Mouse (Mus musculus) liver, embryonic 11.5 days (tissue): ENCODE results near the gene Ino80d. TPM values are rescaled to one million over a fixed set of nuclear protein-coding genes. Genes with fewer than 3 reads are reported as not detected.

Experiments
- ATAC-seq: fragments of 200-750 bp; cut with Nextera tagmentation; replicated peaks from 2 replicates; pipeline ENCODE4 v1.8.0; 2017; ENCODE audit warnings: moderate number of reproducible peaks, mild to moderate bottlenecking, moderate TSS enrichment, moderate library complexity; ENCODE audit not compliant: low FRiP score
- DNase-seq: peaks from one replicate; pipeline ENCODE4 v3.0.0-alpha.2; 2017; ENCODE audit warnings: low spot score
- H3K27ac ChIP-seq: fragments of 300-500 bp; sonication (generic); 2 replicates; pipeline ENCODE4 v1.5.1; 2014; ENCODE audit warnings: mild to moderate bottlenecking, low read depth, low read length, control low read depth
- H3K27me3 ChIP-seq: fragments of 300-500 bp; sonication (generic); replicated peaks from 2 replicates; pipeline ENCODE4 v1.6.1; 2014; ENCODE audit warnings: low read length, mixed read lengths; ENCODE audit not compliant: control insufficient read depth, insufficient read depth
- H3K36me3 ChIP-seq: fragments of 300-500 bp; sonication (generic); 2 replicates; pipeline ENCODE4 v1.6.1; 2014; ENCODE audit warnings: mild to moderate bottlenecking, low read length, moderate library complexity, mixed read lengths; ENCODE audit not compliant: control insufficient read depth, insufficient read depth
- H3K4me1 ChIP-seq: fragments of 300-500 bp; sonication (generic); replicated peaks from 2 replicates; pipeline ENCODE4 v1.6.1; 2014; ENCODE audit warnings: low read length, mixed read lengths; ENCODE audit not compliant: control insufficient read depth, insufficient read depth
- H3K4me2 ChIP-seq: fragments of 300-500 bp; sonication (generic); 2 replicates; pipeline ENCODE4 v1.6.1; 2014; ENCODE audit warnings: mild to moderate bottlenecking, control low read depth, moderate library complexity
- H3K4me3 ChIP-seq: fragments of 300-500 bp; sonication (generic); 2 replicates; pipeline ENCODE4 v1.5.1; 2014; ENCODE audit warnings: low read depth, low read length, control low read depth
- H3K9ac ChIP-seq: fragments of 300-500 bp; sonication (generic); 2 replicates; pipeline ENCODE4 v1.6.1; 2014; ENCODE audit warnings: low read depth, low read length, control low read depth
- H3K9me3 ChIP-seq: fragments of 300-500 bp; sonication (generic); 2 replicates; pipeline ENCODE4 v1.6.1; 2016; ENCODE audit warnings: low read length, inconsistent platforms, mixed read lengths; ENCODE audit not compliant: control insufficient read depth
- WGBS: fragments of 180-500 bp; shearing (Covaris S2); extraction: QIAGEN DNeasy Blood & Tissue Kit; methylation state at CpG from one replicate; pipeline ENCODE4 v1.1.7; 2014; 5-methylcytosine and 5-hydroxymethylcytosine counted together
- polyA plus RNA-seq: library from polyadenylated mRNA; unstranded; fragments of >200 nt; fragmentation: Nextera tagmentation; extraction: Ambion mirVana; gene quantifications from 2 replicates; pipeline ENCODE4 v1.2.1, GENCODE M21; 2014

Ino80d gene
- polyA plus RNA-seq, 1 experiment from 2014 or later, result 10.6 TPM

DNA sequence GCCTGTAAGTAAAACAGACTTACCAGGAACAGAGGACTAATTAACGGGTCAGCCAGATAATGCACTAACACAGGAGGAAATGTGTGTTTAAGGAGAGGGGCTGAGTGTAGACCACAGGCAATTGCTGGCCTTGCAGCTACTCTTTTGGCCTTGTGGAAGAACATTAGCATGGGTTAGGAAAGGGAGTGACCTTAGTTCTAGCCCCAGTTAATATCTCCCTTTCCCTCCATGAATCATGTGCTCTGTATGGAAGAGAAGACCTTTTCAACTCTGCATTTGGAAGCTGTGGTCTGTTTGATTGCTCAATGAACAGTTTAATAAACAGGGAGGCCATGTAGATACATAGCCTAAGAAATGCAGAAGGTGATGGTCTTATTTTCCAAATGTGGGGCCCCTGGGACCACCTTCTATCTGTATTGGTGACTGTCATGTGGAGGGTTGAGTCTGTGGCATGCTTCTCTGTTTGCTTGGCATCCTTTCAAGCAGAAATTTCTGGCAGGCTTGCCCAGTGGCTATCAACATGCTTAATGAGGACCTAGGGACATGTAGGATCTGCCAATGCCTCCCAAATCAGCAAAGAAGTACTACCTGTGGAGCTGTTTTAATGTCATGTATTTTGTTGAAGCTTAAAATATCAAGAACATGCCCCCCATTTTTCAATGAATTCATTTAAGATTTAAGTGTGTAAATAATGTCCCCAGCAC, 157.4 kb downstream of the Ino80d start:
- Histone ChIP-seq H3K4me1 (no peaks in the 10 kb centered on the region), H3K9me3 (no peaks in the 10 kb centered on the region), H3K9ac (no peak overlapping the region), H3K36me3 (no peaks in the 10 kb centered on the region), H3K4me2 (no peak overlapping the region), H3K27me3 (no peaks in the 10 kb centered on the region), H3K4me3 (no peak overlapping the region), H3K27ac (no peak overlapping the region)
- 35% methylated on average over 1 of the region's 1 CpGs for whole genome bisulfite sequencing
- no peak for DNase-seq
- ATAC-seq, result no peak

DNA sequence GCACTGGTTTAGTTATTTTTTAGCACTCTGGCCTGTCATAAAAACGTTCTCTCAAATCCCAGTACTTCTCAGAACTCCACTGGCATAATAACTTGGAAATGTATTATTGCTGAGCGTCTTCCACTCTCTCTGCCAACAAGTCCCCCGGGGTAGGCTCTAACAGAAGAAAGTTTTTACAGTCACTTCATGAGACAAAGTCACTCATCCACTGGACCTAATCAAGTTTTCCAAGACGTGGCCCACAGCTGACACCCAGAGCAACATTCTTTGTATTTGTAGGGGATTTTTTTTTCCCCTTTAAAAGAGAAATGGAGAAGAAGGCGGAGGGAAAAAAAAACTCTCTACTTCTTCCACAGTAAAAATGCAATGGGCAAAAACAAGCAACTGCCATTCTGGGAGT, 157.9 kb downstream of the Ino80d start:
- no peak for DNase-seq
- WGBS, result 68% methylated on average over 5 of the region's 5 CpGs
- H3K27me3 ChIP-seq, result no peaks in the 10 kb centered on the region
- no peak overlapping the region for H3K9ac ChIP-seq
- ATAC-seq, result no peak
- H3K4me2 ChIP-seq, result no peak overlapping the region
- no peaks in the 10 kb centered on the region for H3K36me3 ChIP-seq
- H3K4me3 ChIP-seq, result no peak overlapping the region
- H3K4me1 ChIP-seq, result no peaks in the 10 kb centered on the region
- H3K27ac ChIP-seq, result no peak overlapping the region
- H3K9me3 ChIP-seq, result no peaks in the 10 kb centered on the region

DNA sequence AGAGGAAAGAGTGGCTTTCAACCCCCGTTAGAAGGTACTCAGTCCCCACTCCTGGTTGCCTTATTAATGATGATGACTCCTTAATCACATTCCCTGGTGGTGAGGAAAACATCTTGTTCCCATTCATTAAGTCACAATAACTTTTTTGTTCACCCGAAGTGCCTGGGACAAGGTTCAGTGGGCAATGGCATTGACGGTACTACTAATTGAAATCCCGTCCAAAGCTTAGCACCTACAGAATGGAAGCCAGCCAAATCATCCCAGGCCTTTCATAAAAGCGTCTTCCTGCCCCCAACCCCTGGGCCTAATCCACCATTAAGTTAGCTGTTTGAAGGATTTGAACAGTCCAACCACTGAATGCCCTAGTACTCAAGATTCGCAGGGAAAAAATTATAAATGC, 159.1 kb downstream of the Ino80d start:
- 78% methylated on average over 6 of the region's 6 CpGs for WGBS
- no peaks in the 10 kb centered on the region for H3K36me3 ChIP-seq
- DNase-seq, result no peak
- H3K4me3 ChIP-seq, result no peak overlapping the region
- no peaks in the 10 kb centered on the region for H3K9me3 ChIP-seq
- H3K4me1 ChIP-seq, result no peaks in the 10 kb centered on the region
- H3K27ac ChIP-seq, result no peak overlapping the region
- ATAC-seq, result no peak
- H3K9ac ChIP-seq, result no peak overlapping the region
- no peak overlapping the region for H3K4me2 ChIP-seq
- H3K27me3 ChIP-seq, result no peaks in the 10 kb centered on the region

DNA sequence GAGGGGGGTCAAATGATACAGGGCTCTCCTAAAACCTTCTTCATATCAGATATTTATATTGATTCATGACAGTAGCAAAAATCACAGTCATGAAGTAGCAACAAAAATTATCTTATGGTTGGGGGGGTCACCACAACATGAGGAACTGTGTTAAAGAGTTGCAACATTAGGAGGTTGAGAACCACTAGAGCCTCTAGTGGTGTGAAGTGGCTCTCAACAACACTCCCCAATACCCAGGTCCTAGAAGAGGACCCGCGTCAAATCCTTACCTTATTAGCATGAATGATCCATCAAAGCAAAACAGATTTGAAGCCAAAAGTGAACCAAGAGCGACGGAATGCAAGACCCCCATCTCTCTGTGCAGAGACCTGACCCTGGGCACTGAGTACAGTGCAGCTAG, 161.4 kb downstream of the Ino80d start:
- 80% methylated on average over 4 of the region's 4 CpGs for WGBS
- H3K9me3 ChIP-seq, result no peaks in the 10 kb centered on the region
- H3K27me3 ChIP-seq, result no peaks in the 10 kb centered on the region
- no peaks in the 10 kb centered on the region for H3K36me3 ChIP-seq
- no peaks in the 10 kb centered on the region for H3K4me1 ChIP-seq
- no peak overlapping the region for H3K4me3 ChIP-seq
- no peak overlapping the region for H3K4me2 ChIP-seq
- no peak overlapping the region for H3K9ac ChIP-seq
- no peak overlapping the region for H3K27ac ChIP-seq
- ATAC-seq (no peak), DNase-seq (no peak)

DNA sequence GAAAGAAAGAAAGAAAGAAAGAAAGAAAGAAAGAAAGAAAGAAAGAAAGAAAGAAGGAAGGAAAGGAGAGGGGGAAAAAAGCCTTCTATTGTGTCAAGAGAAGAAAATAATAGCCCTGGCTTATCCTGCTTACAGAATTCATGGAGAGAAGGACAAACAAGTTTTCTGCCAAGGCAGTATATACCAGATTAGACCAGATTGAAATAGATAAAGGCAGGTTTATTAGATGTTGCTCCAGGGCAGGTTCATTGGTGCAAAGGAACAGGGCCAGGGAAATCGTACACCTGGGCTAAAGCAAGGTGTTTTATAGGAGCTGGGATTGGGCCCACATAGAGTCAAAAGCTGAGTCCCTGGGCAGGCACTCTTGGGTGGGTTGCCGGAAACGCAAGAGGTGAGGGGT, 162.1 kb downstream of the Ino80d start:
- H3K9me3 ChIP-seq, result no peaks in the 10 kb centered on the region
- WGBS, result 82% methylated on average over 3 of the region's 3 CpGs

DNA sequence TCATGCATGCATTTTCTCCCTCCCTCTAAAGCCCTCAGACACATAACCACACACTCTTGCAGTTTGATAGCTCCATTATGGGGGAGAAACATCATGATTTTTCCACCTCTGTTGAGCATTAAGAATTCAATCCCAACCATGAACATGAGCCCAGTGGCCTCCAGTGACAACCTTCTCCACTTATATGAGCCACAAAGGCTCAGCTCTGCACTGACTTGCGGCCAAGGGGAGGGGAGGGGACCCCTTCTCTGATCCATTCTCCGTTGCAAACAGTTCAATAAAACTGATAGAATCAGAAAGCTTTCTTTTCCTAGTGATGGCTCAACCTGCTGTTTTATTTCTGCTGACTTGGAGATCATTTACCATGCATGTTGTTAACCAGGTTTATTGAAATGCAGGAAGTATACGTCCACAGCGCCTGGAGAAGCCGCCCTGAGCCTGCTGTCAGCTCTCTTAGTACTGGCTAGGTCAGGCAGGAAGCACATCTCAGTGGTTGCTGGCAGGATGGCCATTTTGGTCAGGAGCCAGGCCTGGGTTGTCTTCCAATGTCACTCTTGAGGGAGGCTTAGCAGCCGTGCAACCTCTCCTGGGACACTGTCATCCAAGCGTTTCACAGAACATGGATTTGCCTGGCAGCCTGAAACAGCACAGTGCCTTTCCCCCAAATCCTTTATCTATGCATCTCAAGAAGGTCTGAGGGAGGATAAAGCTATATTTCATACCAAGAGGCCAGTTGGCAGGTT, 163.2 kb downstream of the Ino80d start:
- ATAC-seq, result no peak
- H3K27me3 ChIP-seq, result no peaks in the 10 kb centered on the region
- WGBS, result 67% methylated on average over 7 of the region's 7 CpGs
- no peak overlapping the region for H3K4me2 ChIP-seq
- no peaks in the 10 kb centered on the region for H3K9me3 ChIP-seq
- DNase-seq, result no peak
- H3K36me3 ChIP-seq, result no peaks in the 10 kb centered on the region
- no peak overlapping the region for H3K4me3 ChIP-seq
- no peaks in the 10 kb centered on the region for H3K4me1 ChIP-seq
- no peak overlapping the region for H3K9ac ChIP-seq
- H3K27ac ChIP-seq, result no peak overlapping the region

More for the DNA sequence above, 162.1 kb downstream of the Ino80d start:
- H3K27me3 ChIP-seq, result no peaks in the 10 kb centered on the region
- no peak overlapping the region for H3K4me3 ChIP-seq
- no peak overlapping the region for H3K27ac ChIP-seq
- H3K36me3 ChIP-seq, result no peaks in the 10 kb centered on the region
- no peak overlapping the region for H3K9ac ChIP-seq
- ATAC-seq (no peak), DNase-seq (no peak)
- H3K4me1 ChIP-seq, result no peaks in the 10 kb centered on the region
- no peak overlapping the region for H3K4me2 ChIP-seq

DNA sequence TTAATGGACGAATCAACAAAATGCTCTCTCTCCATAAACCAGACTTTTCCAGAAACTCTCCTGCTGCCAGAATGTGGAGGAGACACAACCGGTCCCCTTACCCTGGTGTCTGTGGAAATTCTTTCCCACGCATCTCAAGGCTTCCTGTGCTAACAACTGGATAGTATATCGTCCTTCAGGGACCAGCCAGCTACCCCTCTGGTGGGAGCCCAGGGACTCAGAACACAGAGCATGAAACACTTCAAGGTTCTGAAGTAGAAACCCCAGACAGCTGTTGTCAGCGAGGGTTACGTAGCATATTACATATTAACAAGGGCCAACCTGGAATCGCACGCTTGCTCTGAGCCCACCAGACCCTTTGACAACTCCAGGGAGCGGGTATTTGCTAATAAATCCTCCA, 163.9 kb downstream of the Ino80d start:
- Histone ChIP-seq H3K4me1 (no peaks in the 10 kb centered on the region), H3K4me3 (no peak overlapping the region), H3K27ac (no peak overlapping the region), H3K36me3 (no peaks in the 10 kb centered on the region), H3K9ac (no peak overlapping the region), H3K4me2 (no peak overlapping the region), H3K27me3 (no peaks in the 10 kb centered on the region), H3K9me3 (no peaks in the 10 kb centered on the region)
- ATAC-seq (no peak), DNase-seq (no peak)
- 83% methylated on average over 9 of the region's 9 CpGs for WGBS

DNA sequence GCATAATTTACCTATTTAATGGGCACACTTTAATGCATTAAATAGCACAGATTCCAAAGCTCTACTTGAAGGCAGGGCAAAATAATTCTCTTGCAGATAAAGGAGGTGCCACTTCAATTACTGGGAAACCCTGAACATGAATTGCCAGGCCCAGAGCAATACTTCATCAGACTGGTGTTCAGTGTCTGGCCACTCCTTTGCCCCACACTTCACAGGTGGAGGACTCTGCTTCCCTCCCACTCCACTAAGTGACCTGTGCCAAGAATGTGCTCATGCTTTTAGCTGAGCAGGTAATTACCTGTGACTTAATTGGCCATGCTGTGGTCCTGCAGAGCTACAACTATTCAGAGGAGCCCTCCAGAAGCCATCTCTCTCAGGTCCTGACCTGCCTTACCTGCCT, 166.7 kb downstream of the Ino80d start:
- Histone ChIP-seq H3K27ac (no peak overlapping the region), H3K9ac (no peak overlapping the region), H3K4me1 (no peaks in the 10 kb centered on the region), H3K27me3 (no peaks in the 10 kb centered on the region), H3K9me3 (no peaks in the 10 kb centered on the region), H3K4me2 (no peak overlapping the region), H3K36me3 (no peaks in the 10 kb centered on the region), H3K4me3 (no peak overlapping the region)
- ATAC-seq (no peak), DNase-seq (no peak)

DNA sequence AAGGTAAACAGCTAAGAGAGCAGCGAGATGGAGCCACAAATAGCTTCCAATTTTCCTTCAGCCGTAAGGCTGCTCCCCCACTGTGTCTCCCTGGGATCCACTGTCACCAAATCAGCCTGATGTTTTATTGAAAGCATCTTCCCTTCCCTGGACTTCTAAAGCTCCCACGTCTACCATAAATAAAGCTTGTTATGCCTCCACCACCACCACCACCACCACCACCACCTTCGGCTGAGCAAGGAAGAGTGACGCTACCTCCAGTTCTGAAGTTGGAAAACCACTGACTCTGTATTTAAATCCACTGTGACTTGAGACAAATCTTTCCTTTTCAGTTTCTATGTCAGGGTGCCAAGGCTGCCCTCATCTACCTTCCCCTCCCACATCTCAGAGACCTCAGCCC, 167.5 kb downstream of the Ino80d start:
- Histone ChIP-seq H3K27me3 (no peaks in the 10 kb centered on the region), H3K36me3 (no peaks in the 10 kb centered on the region), H3K4me2 (no peak overlapping the region), H3K9me3 (no peaks in the 10 kb centered on the region), H3K4me3 (no peak overlapping the region), H3K27ac (no peak overlapping the region), H3K4me1 (no peaks in the 10 kb centered on the region), H3K9ac (no peak overlapping the region)
- no peak for ATAC-seq
- 70% methylated on average over 5 of the region's 5 CpGs for WGBS
- DNase-seq, result no peak
